Mouse (Mus musculus) inflammation-experienced regulatory T-cells (primary cell): ENCODE data around the gene Canx. TPM values are rescaled to one million over a fixed set of nuclear protein-coding genes. Genes with fewer than 3 reads are reported as not detected.

Source experiments
- polyA plus RNA-seq, 2 experiments: library from polyadenylated mRNA; unstranded; fragments of 100-300 nt; shearing (Covaris generic); gene quantifications; one replicate each; pipeline ENCODE4 v1.2.1; 2017

Gene Canx
- 100 to 1,000 TPM; 158 to 185 TPM for polyA plus RNA-seq

DNA sequence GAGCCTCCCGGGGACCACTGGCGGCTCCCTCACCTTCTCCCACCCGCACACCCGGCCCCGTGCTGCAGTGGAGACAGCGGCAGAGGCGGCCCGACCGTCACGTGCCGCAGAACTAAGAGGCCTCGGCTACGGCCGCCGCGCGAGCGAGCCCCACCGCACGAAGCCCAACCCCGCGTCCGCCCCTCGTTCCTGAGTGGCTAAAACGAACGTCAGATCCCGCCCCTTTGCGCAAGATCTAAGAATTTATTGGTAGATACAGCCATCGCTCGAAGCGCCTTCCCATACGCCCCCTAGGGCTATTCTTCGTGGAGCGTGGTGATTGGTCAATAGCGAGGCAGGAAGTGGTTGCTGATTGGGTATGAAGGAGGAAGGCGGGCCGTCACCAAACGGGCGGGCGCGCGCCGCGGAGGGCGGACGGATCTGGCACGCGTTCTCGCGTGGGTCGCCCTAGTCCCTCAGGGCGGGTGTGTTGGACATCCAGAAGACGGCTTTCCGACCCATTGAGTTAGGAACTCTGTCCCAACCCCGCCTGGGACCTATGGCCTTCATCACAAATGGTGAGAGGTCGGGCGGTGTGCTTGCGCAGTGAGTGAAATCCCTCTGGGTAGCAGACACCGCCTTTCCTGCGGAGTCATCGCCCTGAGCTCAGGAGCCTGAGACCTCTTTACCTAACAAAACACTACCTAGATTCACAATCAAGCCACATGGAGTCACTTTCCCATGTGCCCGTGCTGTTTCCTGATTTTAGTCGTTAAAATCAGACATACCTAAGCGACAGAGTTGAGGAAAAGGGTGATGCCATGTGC is at the start of gene Canx:
Canx (minus strand) TSS at position 178 of the 806 bp plus-strand sequence.

GRCm38 (mm10) chr11:50354162-50354561 is 28.7 kb upstream of the Canx start, which contains the start of gene Cby3:
Gene Cby3 (plus strand): TSS chr11:50354462.

GRCm38 (mm10) chr11:50292190-50292855 is 33.1 kb downstream of the Canx start, which contains the start of gene Maml1:
Gene Maml1 (minus strand): TSS chr11:50292311.

Other genes with a start within 250 kb of the Canx start
- 10 to 100 TPM; 64.3 to 82.5 TPM for gene Tbc1d9b, start 194.3 kb downstream of the Canx start, polyA plus RNA-seq
- 1 to 10 TPM; 4.5 to 5.0 TPM for gene Mrnip, start 151.2 kb downstream of the Canx start, polyA plus RNA-seq
- 100 to 1,000 TPM; 381 TPM for gene Sqstm1, start 114.8 kb downstream of the Canx start, polyA plus RNA-seq
- gene Mgat4b, start 114.8 kb downstream of the Canx start, polyA plus RNA-seq: 10 to 100 TPM; 18.8 to 23.6 TPM
- gene Ltc4s, start 87.1 kb downstream of the Canx start, polyA plus RNA-seq: 1 to 10 TPM in 1 of 2 experiments, under 1 TPM in 1; 0.64 to 3.0 TPM
- 1 to 10 TPM; 3.3 to 3.8 TPM for gene Maml1, start 33.4 kb downstream of the Canx start, polyA plus RNA-seq
- gene Cby3, start 28.8 kb upstream of the Canx start, polyA plus RNA-seq: under 1 TPM; 0.46 to 0.55 TPM
- 100 to 1,000 TPM; 206 to 237 TPM for gene Hnrnph1, start 51.3 kb upstream of the Canx start, polyA plus RNA-seq
- 10 to 100 TPM; 33.3 to 36.2 TPM for gene Rufy1, start 105.5 kb upstream of the Canx start, polyA plus RNA-seq